Mouse (Mus musculus): Measurements from ENCODE around the gene Mia2.

DNA sequence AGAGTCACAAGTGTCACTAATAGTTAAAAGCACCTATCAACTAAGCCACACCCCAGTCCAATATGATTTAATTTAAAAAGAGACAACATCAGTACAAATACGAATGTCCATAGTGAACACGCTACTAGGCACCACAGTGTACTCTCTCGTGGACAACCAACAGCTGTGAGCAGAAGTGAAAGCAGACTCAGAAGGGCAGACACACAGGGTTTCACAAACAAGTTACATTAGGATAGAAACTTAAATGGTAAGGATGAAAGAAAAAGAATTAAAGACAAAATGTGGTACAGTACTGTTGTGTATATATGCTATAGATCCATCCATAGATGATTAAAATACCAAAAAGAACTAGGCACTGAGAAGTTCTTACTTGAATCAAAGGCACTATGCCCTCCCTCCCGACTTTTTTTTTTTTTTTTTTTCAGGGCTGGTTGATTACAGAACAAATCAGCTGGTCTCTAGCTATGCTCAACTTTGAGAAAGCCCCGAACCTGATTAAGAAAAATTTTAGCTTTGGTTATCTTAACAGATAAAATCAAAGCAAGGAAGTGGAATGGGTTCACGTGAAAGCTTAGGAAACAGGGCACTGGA is 121.2 kb downstream of the Mia2 start:
- no peak for TF ChIP-seq CTCF (IDR thresholded peaks at IDR 0.05; ENCODE audit: borderline replicate concordance, insufficient read depth, low read depth, low read length)
- TF ChIP-seq POLR2A (IDR thresholded peaks at IDR 0.05; ENCODE audit: borderline replicate concordance, insufficient read depth, low read length) = no peak

Measured in cerebellum, adult 2 months (tissue).